Mouse (Mus musculus): ENCODE results near the gene 5031439G07Rik.

GRCm38 (mm10) chr15:85036566-85037342 lies 48.4 kb upstream of the 5031439G07Rik start:
- TF ChIP-seq CTCF (IDR thresholded peaks at IDR 0.05; ENCODE audit: insufficient read depth, low read depth, low read length), result no peak
- TF ChIP-seq POLR2A (IDR thresholded peaks at IDR 0.05; ENCODE audit: insufficient read depth, low read depth, low read length), result peak; percentile 77
